Mouse (Mus musculus): ENCODE measurements around the gene Atm. TPM values are rescaled to one million over a fixed set of nuclear protein-coding genes. Genes with fewer than 3 reads are reported as not detected.

Gene Atm
- total RNA-seq (2023; ENCODE audit: inconsistent age) = 57.4 to 61.1 TPM (median 60.5 TPM) in 4 replicates

GRCm38 (mm10) chr9:53536558-53537320 lies at the start of gene Atm, which contains the start of gene Npat:
Gene Atm (minus strand): TSS chr9:53536740.
Gene Npat (plus strand): TSS chr9:53537047.

GRCm38 (mm10) chr9:53402291-53402711 lies 134.2 kb downstream of the Atm start, which contains the start of gene 4930550C14Rik:
Gene 4930550C14Rik (plus strand): TSS chr9:53402325.

Other genes starting within 250 kb of the Atm start
- gene Exph5, start 235.1 kb downstream of the Atm start, total RNA-seq (2023; ENCODE audit: inconsistent age) = not detected in 4 replicates
- 0.42 to 4.1 TPM (median 1.6 TPM) in 4 replicates for gene Kdelc2, start 152.7 kb downstream of the Atm start, total RNA-seq (2023; ENCODE audit: inconsistent age)
- gene 4930550C14Rik, start 134.4 kb downstream of the Atm start, total RNA-seq (2023; ENCODE audit: inconsistent age) = not detected in 4 replicates
- gene Npat, start 307 bp upstream of the Atm start, total RNA-seq (2023; ENCODE audit: inconsistent age) = 15.2 to 20.3 TPM (median 16.8 TPM) in 4 replicates
- gene Acat1, start 73.6 kb upstream of the Atm start, total RNA-seq (2023; ENCODE audit: inconsistent age) = 23.4 to 30.0 TPM (median 26.6 TPM) in 4 replicates
- 36.1 to 40.8 TPM (median 36.9 TPM) in 4 replicates for gene Cul5, start 133.3 kb upstream of the Atm start, total RNA-seq (2023; ENCODE audit: inconsistent age)
- 4.5 to 5.6 TPM (median 5.0 TPM) in 4 replicates for gene Rab39, start 169.5 kb upstream of the Atm start, total RNA-seq (2023; ENCODE audit: inconsistent age)
- 2.7 to 3.2 TPM (median 3.0 TPM) in 4 replicates for gene Slc35f2, start 234.8 kb upstream of the Atm start, total RNA-seq (2023; ENCODE audit: inconsistent age)

Data from B cell, adult (primary cell).